Mouse (Mus musculus): Measurements from ENCODE around the gene Npr2.
"Not testable (repeated sequence)": the region's sequence is repeated elsewhere in the genome, so short reads cannot be mapped to it uniquely, and the experiment has no call there.

Npr2 gene

GRCm38 (mm10) chr4:43631046-43631955 lies at the start of gene Npr2:
TSS of gene Npr2 (plus strand) at chr4:43631935.
- DNase-seq (ENCODE audit: low read depth, low spot score): peak; percentile 65

- no peak for DNase-seq (ENCODE audit: low read depth, low spot score)
Measured at GRCm38 (mm10) chr4:43582241-43582640, 49.5 kb upstream of the Npr2 start.

DNA sequence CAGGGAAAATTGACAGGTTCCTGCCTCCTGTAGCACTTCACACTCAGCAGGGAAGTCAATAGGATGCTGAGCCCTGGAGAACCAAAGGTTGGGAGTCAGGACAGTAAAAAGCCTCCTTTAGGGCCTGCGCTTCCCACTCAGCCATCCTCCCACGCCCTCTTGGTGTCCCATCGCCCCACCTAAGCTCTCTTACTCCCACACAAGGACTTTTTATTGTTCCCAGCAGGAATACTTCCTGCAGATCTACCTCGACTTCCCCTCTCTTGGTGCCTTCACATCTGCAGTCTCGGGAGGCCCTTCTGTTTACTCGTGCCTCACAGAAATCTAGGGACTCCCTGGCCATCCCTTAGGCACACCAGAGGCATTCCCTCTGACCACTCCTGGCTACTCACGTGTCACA lies 48.3 kb upstream of the Npr2 start:
- no peak for DNase-seq (ENCODE audit: low read depth, low spot score)

DNA sequence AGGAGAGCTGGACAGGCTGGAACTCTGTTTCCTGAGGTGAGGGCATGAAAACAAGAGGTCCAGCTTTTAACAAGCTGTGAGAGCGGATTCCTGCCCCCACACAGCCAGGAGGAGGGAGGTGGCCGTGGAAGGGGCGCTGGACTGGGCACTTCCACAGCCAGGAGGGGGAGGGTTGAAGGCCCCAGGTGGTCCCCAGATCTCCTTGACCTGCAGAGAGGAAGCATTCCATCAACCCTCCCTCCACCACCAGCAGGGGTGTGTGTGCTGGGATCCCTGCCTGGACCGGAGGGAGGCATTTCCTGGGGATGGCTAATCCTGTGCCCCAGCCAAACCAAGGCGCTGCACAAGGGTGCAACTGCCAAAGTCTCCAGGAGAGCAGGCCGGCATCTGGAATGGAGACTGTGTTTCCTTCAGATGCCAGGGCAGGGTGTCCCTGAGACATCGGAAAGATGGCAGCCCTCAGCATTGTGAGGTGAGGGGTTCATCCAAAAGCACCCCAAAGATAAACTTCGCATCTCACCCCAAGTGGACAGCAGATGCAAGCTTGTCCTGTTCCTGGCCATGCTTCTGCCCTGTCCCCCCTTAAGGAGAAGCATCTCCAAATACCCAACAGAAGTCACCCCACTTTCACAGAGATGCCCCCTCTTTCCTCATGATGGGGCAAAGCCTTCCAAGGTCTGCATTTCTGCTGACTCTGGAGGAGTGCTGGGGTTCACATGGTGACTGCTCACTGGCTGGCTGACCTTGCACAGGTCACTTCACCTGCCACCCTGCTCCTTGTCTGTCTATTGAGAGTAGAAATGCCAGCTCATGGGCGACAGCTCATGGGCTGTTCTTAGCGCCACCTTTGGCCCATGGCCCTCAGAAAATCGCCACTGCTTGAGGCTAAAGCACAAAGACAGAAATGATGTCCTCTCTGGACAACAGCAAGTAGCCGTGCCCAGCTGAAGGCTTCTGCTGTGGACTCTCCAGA lies 47.0 kb upstream of the Npr2 start, which contains the start of gene Msmp:
TSS of gene Msmp (minus strand) at position 51 of the 973 bp plus-strand sequence.
- DNase-seq (ENCODE audit: low read depth, low spot score): no peak

DNA sequence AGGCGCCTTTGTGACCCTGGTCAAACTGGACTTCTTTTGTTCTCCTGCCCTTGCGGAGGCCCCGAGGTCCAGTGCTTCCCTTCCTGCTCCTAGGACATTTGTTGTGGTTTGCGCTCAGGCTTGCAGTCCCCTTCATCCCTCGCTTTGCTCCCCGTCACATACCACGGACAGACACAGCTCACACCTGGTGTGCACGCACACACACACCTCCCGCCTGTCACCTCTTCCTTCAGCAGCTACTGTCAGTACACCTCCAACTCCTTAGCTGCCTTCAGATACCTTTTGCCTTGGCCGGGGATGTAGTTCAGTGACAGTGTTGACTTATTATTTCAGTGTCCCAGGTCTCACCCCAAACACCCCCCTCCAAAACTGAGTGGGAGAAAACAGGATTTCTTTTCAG lies 46.1 kb upstream of the Npr2 start:
- DNase-seq (ENCODE audit: low read depth, low spot score): no peak

DNA sequence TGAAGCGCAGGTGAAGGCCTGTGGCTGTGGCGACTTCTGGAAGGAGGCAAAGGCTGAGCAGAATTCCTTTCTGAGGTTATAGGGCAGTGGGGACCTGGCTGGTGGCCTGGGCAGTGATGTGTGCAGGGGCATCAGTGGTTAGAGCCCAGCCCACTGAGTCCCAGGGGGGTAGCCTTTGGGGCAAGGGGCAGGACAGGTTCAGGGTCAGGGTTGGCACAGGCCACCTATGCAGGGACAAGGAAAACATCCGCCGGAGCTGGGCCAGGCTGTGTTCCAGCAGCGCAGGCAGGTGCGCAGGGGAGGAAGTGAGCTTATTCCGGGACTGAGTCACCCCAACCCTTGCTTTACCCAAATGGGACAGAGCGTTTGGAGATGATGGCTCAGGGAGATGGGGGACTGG lies 45.3 kb upstream of the Npr2 start:
- DNase-seq (ENCODE audit: low read depth, low spot score): no peak

- no peak for DNase-seq (ENCODE audit: low read depth, low spot score)
Measured at GRCm38 (mm10) chr4:43587681-43588080, 44.1 kb upstream of the Npr2 start.

DNA sequence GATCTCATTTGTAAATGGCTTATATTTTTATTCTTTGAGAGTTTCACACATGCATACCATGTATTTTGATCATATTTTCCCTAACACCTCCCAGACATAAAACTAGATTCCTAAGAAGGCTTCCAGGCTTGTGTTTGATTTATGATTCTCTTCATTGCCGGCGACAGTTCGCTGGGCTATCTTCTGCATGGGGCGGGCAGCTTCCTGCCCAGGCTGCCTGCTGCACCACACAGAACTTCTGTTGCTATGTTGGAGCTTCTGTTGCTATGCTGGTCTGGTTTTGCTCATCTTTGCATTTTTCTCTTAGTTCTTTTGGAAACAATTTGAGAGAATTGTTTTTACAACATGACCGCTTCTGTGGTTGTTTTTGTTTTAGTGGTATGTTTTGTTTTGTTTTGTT lies 40.2 kb upstream of the Npr2 start:
- peak; percentile 41 for DNase-seq (ENCODE audit: low read depth, low spot score)

GRCm38 (mm10) chr4:43591961-43592360 lies 39.8 kb upstream of the Npr2 start:
- no peak for DNase-seq (ENCODE audit: low read depth, low spot score)

- no peak for DNase-seq (ENCODE audit: low read depth, low spot score)
Measured at GRCm38 (mm10) chr4:43593453-43593852, 38.3 kb upstream of the Npr2 start.

DNA sequence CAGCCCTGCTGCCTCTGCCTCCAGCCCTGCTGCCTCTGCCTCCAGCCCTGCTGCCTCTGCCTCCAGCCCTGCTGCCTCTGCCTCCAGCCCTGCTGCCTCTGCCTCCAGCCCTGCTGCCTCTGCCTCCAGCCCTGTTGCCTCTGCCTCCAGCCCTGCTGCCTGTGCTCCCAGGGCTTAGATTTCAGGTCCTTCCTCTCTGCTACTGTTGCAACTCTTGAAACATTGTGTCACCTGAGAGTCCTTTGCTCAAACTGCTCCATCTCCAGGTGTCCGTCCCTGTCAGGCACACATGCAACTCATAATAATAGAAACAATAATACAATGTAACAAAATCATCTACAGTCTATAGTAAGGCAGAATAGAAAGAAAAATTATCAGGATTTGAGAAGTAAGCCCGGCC lies 35.1 kb upstream of the Npr2 start:
- DNase-seq (ENCODE audit: low read depth, low spot score): not testable (repeated sequence)

GRCm38 (mm10) chr4:43598200-43598599 lies 33.5 kb upstream of the Npr2 start:
- no peak for DNase-seq (ENCODE audit: low read depth, low spot score)

GRCm38 (mm10) chr4:43598650-43599380 lies 32.9 kb upstream of the Npr2 start:
- DNase-seq (ENCODE audit: low read depth, low spot score): no peak

DNA sequence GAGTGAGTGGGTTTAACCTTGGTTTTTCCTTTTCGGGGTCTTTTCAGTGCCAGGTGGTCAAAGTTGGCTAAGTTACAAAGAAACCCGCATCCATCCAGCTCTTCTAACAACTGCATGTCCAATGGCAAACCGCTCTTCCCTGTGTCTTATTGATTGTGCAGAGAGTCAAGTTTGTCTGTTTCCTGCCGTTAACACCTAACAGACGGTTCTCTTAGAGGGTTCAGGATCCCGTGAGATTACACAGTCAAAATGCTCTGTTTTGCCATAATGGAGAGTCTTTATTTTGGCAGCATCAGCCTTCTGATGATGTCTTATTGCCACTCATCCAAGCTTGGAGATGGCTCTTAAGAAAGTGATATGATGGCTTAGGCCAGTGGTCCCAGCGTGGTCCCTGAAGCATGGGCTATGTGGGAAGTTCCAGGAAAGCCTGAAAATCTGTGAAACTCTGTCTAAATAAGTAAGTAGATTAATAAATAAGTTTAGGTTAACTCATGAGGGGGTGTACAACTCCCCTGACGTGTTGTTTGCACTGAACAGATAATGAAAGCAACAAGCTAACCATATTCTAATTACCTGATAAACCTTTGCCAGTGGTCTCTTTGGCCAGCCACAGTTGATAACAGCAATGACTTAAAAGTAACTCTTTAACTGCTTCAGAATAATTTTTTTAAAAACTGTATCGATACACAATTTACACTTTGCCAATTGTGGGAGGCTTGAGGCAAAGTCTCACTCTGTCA lies 31.4 kb upstream of the Npr2 start:
- no peak for DNase-seq (ENCODE audit: low read depth, low spot score)

DNA sequence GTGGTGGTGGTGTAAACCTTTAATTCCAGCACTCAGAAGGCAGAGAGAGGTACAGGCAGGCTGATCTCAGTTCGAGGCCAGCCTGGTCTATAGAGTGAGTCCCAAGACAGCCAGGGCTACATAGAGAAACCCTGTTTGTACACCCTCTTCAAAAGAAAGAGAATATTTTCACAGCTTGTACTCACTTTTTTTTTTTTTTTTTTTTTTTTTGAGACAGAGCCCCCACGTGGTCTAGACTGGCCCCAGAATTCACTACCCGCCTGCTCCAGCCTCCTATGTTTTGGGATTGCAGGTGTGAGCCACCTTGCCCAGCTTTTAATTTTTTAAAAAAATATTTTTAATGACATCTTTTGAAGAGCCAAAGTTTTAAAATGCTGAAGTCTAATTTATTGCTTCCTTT lies 27.6 kb upstream of the Npr2 start:
- no peak for DNase-seq (ENCODE audit: low read depth, low spot score)

GRCm38 (mm10) chr4:43604751-43605685 lies 26.7 kb upstream of the Npr2 start:
- DNase-seq (ENCODE audit: low read depth, low spot score): peak; percentile 28

DNA sequence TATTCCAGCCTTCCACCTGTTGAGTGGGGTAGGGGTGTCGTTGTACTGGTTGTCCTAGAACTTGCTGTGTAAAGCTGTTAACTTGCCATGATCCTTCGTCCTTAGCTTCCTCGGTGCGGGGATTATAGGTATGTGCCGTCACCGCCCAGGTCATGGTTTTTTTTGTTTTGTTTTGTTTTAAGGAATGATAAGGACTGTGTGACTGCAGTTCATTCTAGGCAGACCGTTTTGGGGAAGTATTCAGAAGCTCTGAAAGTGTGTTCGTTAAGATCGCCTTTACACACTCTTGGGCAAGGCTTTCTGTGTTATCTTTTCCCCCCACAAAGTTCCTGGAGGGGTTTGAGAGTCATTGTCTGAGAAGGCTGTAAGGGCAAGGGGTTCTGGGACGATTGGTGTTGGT lies 19.2 kb upstream of the Npr2 start:
- DNase-seq (ENCODE audit: low read depth, low spot score): no peak

GRCm38 (mm10) chr4:43613060-43613730 lies 18.5 kb upstream of the Npr2 start:
- no peak for DNase-seq (ENCODE audit: low read depth, low spot score)

GRCm38 (mm10) chr4:43620146-43620778 lies 11.5 kb upstream of the Npr2 start:
- DNase-seq (ENCODE audit: low read depth, low spot score): no peak
